Mouse (Mus musculus): ENCODE data around the gene Slx4ip. TPM values are rescaled to one million over a fixed set of nuclear protein-coding genes. Genes with fewer than 3 reads are reported as not detected.
"Not testable (repeated sequence)": the region's sequence is repeated elsewhere in the genome, so short reads cannot be mapped to it uniquely, and the experiment has no call there.

Slx4ip gene
- 14.1 and 14.6 TPM in 2 replicates for polyA plus RNA-seq (2015; fragmentation: Nextera tagmentation; extraction: Ambion mirVana)

DNA sequence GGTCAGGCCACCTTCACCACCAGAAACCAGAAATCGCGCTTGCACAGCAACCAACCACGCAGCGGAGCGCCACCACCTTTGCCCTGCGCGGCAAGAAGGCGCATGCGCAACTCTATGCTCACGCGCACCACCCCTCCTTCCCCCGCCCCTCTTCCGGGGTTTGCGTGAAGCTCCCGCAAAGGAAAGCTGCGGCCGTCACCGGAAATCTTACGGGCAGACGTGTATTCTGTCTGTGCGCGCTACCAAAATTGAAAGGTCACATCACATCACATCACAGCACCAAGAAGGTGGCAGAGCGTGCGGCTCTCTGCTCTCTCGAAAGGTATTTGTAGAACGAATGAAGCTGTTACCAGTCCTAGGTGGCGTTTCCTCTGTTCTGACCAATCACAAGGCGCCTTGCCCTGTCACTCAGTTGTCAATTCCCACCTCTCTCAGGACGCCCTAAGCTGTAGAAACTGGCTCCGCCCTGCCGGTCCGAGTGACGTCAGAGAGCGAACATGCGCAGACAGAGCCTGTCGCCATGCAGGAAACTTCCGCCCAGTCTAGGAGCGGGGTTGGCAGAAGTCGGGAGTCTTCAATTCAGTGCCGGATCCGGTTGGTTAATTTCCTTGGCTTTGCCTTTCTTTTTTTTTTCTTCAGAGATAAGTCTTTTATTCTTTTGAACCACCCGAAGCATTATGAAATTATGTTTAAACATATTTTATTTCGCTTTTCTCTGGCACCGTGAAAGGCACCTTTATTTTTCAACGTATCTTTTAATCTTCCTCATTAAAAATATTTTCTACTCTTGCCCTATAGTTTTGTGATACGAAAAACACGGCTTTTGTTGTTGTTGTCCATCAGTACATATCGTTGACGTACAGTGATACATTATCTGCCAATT is at the start of gene Slx4ip, which contains the start of the genes AL731706.1 and Mkks:
TSS of gene Slx4ip (plus strand) at position 151 of the 883 bp plus-strand sequence.
TSS of gene AL731706.1 (minus strand) at position 322 of the 883 bp plus-strand sequence.
TSS of gene Mkks (minus strand) at position 322 of the 883 bp plus-strand sequence.
- Histone ChIP-seq H3K9ac (peak within 1 kb of the TSS; percentile 80), H3K27ac (peak within 1 kb of the TSS; percentile 96), H3K9me3 (no peaks in the 10 kb centered on the region), H3K36me3 (no peaks in the 10 kb centered on the region), H3K4me3 (peak within 1 kb of the TSS; percentile 68), H3K27me3 (no peaks in the 10 kb centered on the region), H3K4me1 (replicated peaks) (peaks cover 21% of the 10 kb centered on the region), H3K4me2 (peak within 1 kb of the TSS; percentile 55)
- peak; percentile 97 for ATAC-seq (ENCODE audit: low FRiP score)
- WGBS, result under 1% methylated on average over 49 of the region's 49 CpGs

- H3K4me1 ChIP-seq (replicated peaks), result peaks cover 15% of the 10 kb centered on the region
- no peak overlapping the region for H3K4me3 ChIP-seq
- H3K27ac ChIP-seq, result no peak overlapping the region
- no peaks in the 10 kb centered on the region for H3K36me3 ChIP-seq
- H3K27me3 ChIP-seq, result no peaks in the 10 kb centered on the region
- no peak overlapping the region for H3K9ac ChIP-seq
- H3K4me2 ChIP-seq, result no peak overlapping the region
- H3K9me3 ChIP-seq, result no peaks in the 10 kb centered on the region
- no peak for ATAC-seq (ENCODE audit: low FRiP score)
- WGBS, result 78% methylated on average over 3 of the region's 3 CpGs
Measured at GRCm38 (mm10) chr2:136850366-136850765, 40.7 kb upstream of the Slx4ip start.

DNA sequence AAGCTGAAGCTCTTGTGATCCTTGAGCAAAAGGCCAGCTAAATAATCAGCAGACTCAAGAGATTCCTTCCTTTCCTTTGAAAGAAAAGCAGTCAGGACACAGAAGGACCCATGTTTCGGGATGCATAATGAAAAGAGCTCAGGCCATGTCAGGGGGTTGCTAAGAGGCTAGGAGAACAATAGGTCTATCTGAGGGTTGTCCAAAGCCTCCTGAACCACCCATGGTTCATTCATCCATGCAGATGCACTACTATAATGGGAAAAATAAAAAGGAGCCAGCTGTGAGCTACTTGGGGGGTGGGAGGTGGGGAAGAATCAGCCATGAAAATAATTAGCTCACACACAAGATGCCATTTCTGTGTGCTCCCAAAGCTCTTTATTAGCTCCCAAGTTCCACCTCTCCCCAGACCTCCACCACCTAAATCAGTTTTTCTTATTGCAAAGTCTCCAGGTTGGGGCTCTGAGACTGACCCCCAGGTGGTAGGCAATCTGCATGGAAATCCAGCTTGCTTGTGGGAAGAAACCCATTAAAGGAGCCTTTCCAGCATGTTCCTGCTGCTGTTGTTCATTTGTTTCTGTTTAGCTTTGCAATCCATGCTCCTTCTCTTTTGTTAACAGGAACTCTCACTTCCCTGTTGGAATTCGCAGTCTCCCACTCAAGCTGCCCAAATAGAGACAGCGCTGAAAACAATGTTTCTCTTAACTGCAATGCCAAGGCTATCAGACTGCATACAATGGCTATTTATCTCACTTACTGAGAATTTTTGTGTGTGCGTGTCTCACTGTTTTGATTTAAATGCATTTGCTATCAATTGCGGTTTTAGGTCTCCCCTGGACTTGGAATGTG is 36.3 kb upstream of the Slx4ip start:
- no peak overlapping the region for H3K4me2 ChIP-seq
- ATAC-seq (ENCODE audit: low FRiP score), result peak; percentile 36; the same call in 1 of the 2 replicates
- no peak overlapping the region; the same call in 1 of the 2 replicates for H3K9ac ChIP-seq

DNA sequence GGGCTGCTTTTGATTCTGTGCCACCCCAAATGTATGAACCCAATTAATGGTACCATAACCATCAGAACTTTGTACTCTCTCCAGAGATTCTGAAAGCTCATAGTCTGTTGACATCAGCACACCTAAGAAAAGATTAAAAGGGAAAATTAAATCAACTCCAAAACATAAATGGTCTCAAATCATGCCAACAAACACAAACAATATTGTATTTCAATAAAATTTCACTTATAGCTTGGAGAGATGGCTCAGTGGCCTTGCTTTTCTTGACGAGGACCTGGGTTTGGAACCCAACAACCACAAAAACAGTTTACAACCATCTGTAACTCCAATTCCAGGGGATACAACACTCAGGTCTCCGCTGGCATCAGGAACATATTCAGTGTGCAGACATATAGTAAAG is 5.4 kb upstream of the Slx4ip start, which contains the start of gene AL731706.2:
TSS of gene AL731706.2 (minus strand) at position 101 of the 400 bp plus-strand sequence.
- Histone ChIP-seq H3K36me3 (peaks cover 30% of the 10 kb centered on the region), H3K4me2 (no peak within 1 kb of the TSS), H3K4me1 (replicated peaks) (peaks cover 9% of the 10 kb centered on the region), H3K9me3 (no peaks in the 10 kb centered on the region), H3K9ac (no peak within 1 kb of the TSS), H3K27me3 (no peaks in the 10 kb centered on the region), H3K27ac (no peak within 1 kb of the TSS), H3K4me3 (no peak within 1 kb of the TSS)
- no peak for ATAC-seq (ENCODE audit: low FRiP score)
- WGBS, result 98% methylated on average over 2 of the region's 2 CpGs

More for the DNA sequence above, 36.3 kb upstream of the Slx4ip start:
- 11% methylated on average over 5 of the region's 5 CpGs for WGBS
- H3K9me3 ChIP-seq, result no peaks in the 10 kb centered on the region
- H3K27ac ChIP-seq, result peak overlapping the region; percentile 70
- H3K4me3 ChIP-seq, result no peak overlapping the region
- H3K27me3 ChIP-seq, result no peaks in the 10 kb centered on the region
- H3K36me3 ChIP-seq, result no peaks in the 10 kb centered on the region
- peaks cover 18% of the 10 kb centered on the region for H3K4me1 ChIP-seq (replicated peaks)

DNA sequence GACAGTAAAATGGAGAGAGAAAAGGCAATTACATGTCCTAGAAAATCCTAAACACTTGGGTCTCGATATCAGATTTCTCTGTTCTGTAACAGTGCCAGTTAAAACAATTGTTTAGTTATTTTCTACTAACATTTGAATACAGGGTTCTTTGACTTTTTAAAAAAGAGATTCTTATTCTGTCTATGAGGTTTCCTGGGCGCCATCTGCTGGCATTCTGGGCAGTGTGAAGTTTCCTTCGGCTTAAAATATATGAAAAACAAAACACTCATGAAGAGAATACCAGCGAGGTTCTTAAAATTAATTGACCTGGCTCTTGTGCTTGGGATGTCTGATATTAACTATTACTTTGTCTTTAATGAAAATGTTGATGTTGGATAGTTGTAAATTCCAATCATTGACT is 4.2 kb upstream of the Slx4ip start:
- no peak overlapping the region for H3K27ac ChIP-seq
- peaks cover 9% of the 10 kb centered on the region for H3K4me1 ChIP-seq (replicated peaks)
- H3K9ac ChIP-seq, result no peak overlapping the region
- H3K4me3 ChIP-seq, result no peak overlapping the region
- ATAC-seq (ENCODE audit: low FRiP score), result no peak
- no peaks in the 10 kb centered on the region for H3K9me3 ChIP-seq
- no peak overlapping the region for H3K4me2 ChIP-seq
- no peaks in the 10 kb centered on the region for H3K27me3 ChIP-seq
- peaks cover 18% of the 10 kb centered on the region for H3K36me3 ChIP-seq
- 66% methylated on average over 4 of the region's 4 CpGs for WGBS

DNA sequence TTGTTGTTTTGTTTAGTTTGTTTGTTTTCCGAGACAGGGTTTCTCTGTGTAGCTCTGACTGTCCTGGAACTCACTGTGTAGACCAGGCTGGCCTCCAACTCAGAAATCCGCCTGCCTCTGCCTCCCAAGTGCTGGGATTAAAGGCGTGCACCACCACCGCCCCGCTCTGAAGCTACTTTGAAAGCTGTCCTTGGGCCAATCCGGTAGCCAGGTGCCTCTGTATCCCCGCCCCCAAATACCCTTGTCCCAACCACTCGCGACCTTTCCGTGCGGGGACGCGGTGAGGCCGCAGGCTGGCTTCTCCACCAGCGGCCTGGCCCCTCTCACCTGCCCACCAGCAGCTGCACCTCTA is 326 bp upstream of the Slx4ip start:
- ATAC-seq (ENCODE audit: low FRiP score), result peak; percentile 73; the same call in 1 of the 2 replicates
- 7% methylated on average over 15 of the region's 15 CpGs for WGBS
- H3K4me3 ChIP-seq, result peak overlapping the region; percentile 68
- not testable (repeated sequence) for H3K9me3 ChIP-seq, H3K36me3 ChIP-seq, H3K27me3 ChIP-seq
- H3K9ac ChIP-seq, result peak overlapping the region; percentile 80
- peaks cover 20% of the 10 kb centered on the region for H3K4me1 ChIP-seq (replicated peaks)
- peak overlapping the region; percentile 55 for H3K4me2 ChIP-seq
- peak overlapping the region; percentile 96 for H3K27ac ChIP-seq

DNA sequence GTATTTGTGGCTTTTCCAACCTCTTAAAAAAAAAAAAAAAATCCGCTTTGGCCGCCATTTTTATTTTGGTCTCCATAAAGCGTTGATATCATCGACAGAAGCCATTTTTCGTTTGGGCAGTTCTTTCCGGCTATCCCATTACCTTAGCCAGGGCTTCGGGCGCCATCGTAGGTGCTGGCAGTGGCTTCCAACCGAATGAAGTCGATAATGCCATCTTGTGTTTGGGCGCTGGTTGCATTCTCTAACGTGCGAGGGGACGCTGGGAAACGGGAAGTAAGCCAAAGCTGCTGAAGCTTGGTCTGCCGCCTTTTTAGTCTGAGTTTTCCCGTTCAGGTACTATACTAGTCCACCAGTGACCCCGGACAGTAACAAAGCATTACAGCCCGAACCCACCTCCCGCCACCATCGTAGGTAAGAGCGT is 943 bp downstream of the Slx4ip start:
- Histone ChIP-seq H3K4me3 (peak overlapping the region; percentile 68), H3K4me1 (replicated peaks) (peaks cover 23% of the 10 kb centered on the region), H3K36me3 (no peaks in the 10 kb centered on the region), H3K27ac (peak overlapping the region; percentile 96), H3K27me3 (no peaks in the 10 kb centered on the region), H3K9me3 (no peaks in the 10 kb centered on the region), H3K9ac (peak overlapping the region; percentile 76), H3K4me2 (peak overlapping the region; percentile 53)
- peak; percentile 87 for ATAC-seq (ENCODE audit: low FRiP score)
- WGBS, result under 1% methylated on average over 23 of the region's 23 CpGs

DNA sequence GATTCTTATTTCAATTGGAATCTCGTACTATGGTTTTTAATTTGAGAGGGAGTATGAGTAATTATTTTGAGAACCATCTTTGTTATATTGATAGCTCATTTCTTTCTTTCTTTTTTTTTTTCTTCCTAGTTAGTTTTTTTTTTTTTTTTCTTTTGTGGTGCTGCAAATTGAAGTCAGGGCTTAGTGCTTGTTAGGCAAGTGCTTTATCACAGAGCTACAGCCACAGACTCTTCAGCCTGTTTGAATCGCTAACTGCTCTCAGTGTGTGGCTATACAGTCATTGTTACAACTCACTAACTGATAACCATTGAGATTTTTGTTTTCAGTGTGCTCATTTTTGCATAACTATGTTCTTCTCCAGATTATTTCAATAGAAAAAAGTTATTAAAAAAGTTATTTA is 3.5 kb downstream of the Slx4ip start:
- Histone ChIP-seq H3K4me2 (no peak overlapping the region), H3K4me1 (replicated peaks) (peaks cover 20% of the 10 kb centered on the region), H3K4me3 (no peak overlapping the region), H3K27me3 (no peaks in the 10 kb centered on the region), H3K9me3 (no peaks in the 10 kb centered on the region), H3K36me3 (no peaks in the 10 kb centered on the region), H3K9ac (no peak overlapping the region), H3K27ac (no peak overlapping the region)
- WGBS, result 60% methylated on average over 2 of the region's 2 CpGs
- no peak for ATAC-seq (ENCODE audit: low FRiP score)

- ATAC-seq (ENCODE audit: low FRiP score), result no peak
- 78% methylated on average over 2 of the region's 2 CpGs for WGBS
Measured at GRCm38 (mm10) chr2:136896131-136896530, 5.1 kb downstream of the Slx4ip start.

GRCm38 (mm10) chr2:136908596-136908995 is 17.6 kb downstream of the Slx4ip start:
- H3K36me3 ChIP-seq, result peaks cover 11% of the 10 kb centered on the region
- H3K4me1 ChIP-seq (replicated peaks), result 0 out of 2 replicates have a peak, but pooled peaks cover 7% of the 10 kb centered on the region
- no peaks in the 10 kb centered on the region for H3K9me3 ChIP-seq
- no peaks in the 10 kb centered on the region for H3K27me3 ChIP-seq
- no peak overlapping the region for H3K27ac ChIP-seq
- H3K9ac ChIP-seq, result no peak overlapping the region
- no peak overlapping the region for H3K4me3 ChIP-seq
- 58% methylated on average over 3 of the region's 3 CpGs for WGBS
- ATAC-seq (ENCODE audit: low FRiP score), result no peak
- no peak overlapping the region for H3K4me2 ChIP-seq

More at GRCm38 (mm10) chr2:136896131-136896530, 5.1 kb downstream of the Slx4ip start:
- Histone ChIP-seq H3K4me3 (no peak overlapping the region), H3K4me1 (replicated peaks) (peaks cover 14% of the 10 kb centered on the region), H3K27me3 (no peaks in the 10 kb centered on the region), H3K9ac (no peak overlapping the region), H3K9me3 (no peaks in the 10 kb centered on the region), H3K36me3 (no peaks in the 10 kb centered on the region), H3K4me2 (no peak overlapping the region), H3K27ac (no peak overlapping the region)

DNA sequence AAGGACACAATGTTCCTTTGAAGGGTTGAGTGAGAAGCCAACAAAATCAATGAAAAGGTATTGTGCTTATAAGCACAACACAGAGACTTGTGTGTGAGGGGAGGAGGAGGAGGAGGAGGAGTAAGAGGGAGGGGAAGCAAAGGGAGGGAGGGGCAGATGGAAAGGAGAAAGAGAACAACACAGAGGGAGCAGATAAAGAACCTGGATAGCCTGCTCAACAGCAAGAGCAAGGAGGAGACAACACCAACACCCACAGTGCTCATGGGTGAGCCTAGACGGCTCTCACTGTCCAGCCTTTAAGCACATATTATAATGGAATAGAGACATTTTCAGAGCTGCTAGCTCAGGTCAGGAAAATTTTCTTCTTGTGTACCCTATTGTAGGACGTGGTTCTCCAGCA is 18.3 kb downstream of the Slx4ip start:
- no peak for ATAC-seq (ENCODE audit: low FRiP score)

DNA sequence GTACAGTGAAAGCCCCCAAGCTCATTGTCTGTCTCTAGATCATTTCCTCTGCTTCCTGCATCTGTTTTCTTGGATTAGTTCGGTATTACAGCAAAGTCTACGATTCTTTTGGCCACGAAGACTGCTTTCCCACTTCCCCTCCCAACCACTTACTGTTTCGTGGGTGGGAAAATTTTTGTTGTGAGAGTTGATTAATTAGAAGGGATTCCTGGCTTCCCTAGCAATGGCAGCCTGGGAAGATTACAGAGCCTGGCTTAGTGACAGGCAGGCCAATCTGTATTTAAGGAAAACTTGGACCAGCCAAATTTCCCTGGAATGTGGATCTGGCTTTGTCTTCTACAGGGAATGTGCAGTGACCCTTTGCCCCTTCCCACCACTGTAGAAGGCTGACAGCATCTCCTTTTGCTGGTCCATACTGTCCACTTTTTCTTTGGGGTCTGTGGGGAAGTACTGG is 21.0 kb downstream of the Slx4ip start:
- no peak overlapping the region for H3K4me3 ChIP-seq
- H3K27me3 ChIP-seq, result no peaks in the 10 kb centered on the region
- no peaks in the 10 kb centered on the region for H3K36me3 ChIP-seq
- no peaks in the 10 kb centered on the region for H3K9me3 ChIP-seq
- WGBS, result 13% methylated on average over 4 of the region's 4 CpGs
- no peak overlapping the region for H3K9ac ChIP-seq
- no peak overlapping the region for H3K4me2 ChIP-seq
- 0 out of 2 replicates have a peak, but pooled peaks have one; percentile 60 for ATAC-seq (ENCODE audit: low FRiP score)
- H3K4me1 ChIP-seq (replicated peaks), result 0 out of 2 replicates have a peak, but pooled peaks cover 7% of the 10 kb centered on the region
- no peak overlapping the region for H3K27ac ChIP-seq

More for the DNA sequence above, 18.3 kb downstream of the Slx4ip start:
- Histone ChIP-seq H3K4me1 (replicated peaks) (0 out of 2 replicates have a peak, but pooled peaks cover 7% of the 10 kb centered on the region), H3K4me2 (no peak overlapping the region), H3K27me3 (no peaks in the 10 kb centered on the region), H3K27ac (no peak overlapping the region), H3K9me3 (no peaks in the 10 kb centered on the region), H3K9ac (no peak overlapping the region), H3K36me3 (peaks cover 11% of the 10 kb centered on the region), H3K4me3 (no peak overlapping the region)
- WGBS, result 66% methylated on average over 2 of the region's 2 CpGs
